Mouse (Mus musculus) brown adipose tissue, adult 24 weeks (tissue): Measurements from ENCODE around the gene Gm10663. TPM values are rescaled to one million over a fixed set of nuclear protein-coding genes. Genes with fewer than 3 reads are reported as not detected.
A peak's percentile ranks its signal among the peaks of the same experiment; 100 is the strongest.

ENCODE experiments used
- H3K27ac ChIP-seq: fragments of 200-500 bp; replicated peaks from 2 replicates; pipeline ENCODE4 v1.5.1; 2012; ENCODE audit warnings: low read depth, mild to moderate bottlenecking, low read length
- H3K4me1 ChIP-seq: fragments of 200-500 bp; 2 replicates; pipeline ENCODE4 v1.6.1; 2012; ENCODE audit warnings: low read length, mixed read lengths; ENCODE audit not compliant: control insufficient read depth, insufficient read depth, insufficient read length
- H3K4me3 ChIP-seq: fragments of 200-500 bp; 2 replicates; pipeline ENCODE4 v1.5.1; 2012; ENCODE audit warnings: low read depth, mild to moderate bottlenecking, low read length, moderate library complexity; ENCODE audit not compliant: insufficient read depth
- polyA plus RNA-seq: library from polyadenylated mRNA; stranded (reverse); fragments of >200 nt; gene quantifications from 2 replicates; pipeline ENCODE4 v1.2.4, GENCODE M21; 2012; ENCODE audit not compliant: missing spikeins, insufficient read depth, insufficient read length

Gm10663 gene
- polyA plus RNA-seq, 1 experiment, result not detected

DNA sequence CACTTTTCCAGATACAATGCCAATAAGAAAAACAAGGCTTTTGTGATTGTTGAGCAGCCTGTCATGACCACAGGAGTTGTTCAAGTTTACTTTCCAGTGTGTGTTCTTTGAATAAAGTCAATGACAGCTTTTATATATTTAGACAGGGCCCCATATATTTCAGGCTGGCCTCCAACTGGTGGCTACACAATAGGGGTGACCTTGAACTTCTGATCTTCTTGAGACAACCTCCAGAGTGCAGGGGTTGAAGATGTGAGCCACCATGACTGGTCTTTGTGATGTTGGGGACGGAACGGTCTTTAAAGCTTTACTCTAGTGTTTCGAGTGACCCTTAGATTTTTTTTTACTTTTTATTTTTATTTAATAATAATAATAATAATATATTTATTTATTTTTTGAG, 9.2 kb upstream of the Gm10663 start:
- no peak overlapping the region for H3K4me3 ChIP-seq
- H3K4me1 ChIP-seq, result no peaks in the 10 kb centered on the region
- H3K27ac ChIP-seq, result no peak overlapping the region

- H3K27ac ChIP-seq, result no peak overlapping the region
- H3K4me1 ChIP-seq, result no peaks in the 10 kb centered on the region
- H3K4me3 ChIP-seq, result no peak overlapping the region
These were observed 7.8 kb upstream of the Gm10663 start for GRCm38 (mm10) chr8:65067031-65067430.

DNA sequence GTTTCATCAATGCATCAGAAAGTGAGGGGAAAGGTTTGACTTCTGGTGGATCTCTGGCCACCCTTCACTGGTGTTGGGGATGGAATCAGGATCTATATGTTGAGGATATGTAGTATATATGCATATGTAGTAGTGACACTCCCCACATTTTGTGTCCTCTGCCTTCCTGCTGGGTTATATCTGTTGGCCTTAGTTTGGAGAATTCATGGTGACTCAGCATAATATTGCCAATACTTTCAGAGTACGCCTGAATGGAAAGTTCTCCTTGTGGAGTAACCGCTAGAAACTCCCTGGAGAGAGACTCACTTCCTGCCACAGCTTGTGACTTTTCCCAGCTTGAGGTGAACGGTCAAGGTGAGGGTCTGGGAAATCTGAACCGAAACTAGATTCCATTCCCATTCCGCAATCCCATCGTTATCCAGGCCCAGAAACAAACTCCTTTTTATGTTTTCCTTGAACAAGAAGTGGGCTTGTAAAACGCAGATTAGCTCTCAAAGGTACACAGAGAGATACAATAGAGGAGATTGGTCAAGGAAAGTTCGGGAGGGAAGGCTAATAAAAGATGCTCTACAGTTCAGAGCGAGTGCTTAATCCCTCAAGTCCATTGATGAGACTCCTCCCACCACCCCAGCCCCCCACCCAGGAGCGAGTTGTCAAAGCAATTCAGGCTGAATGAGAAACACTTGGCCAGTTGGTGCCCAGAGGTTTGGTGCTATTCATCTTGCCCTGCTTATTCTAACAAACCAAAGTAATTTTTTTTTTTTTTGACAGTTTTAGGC, 7.0 kb upstream of the Gm10663 start:
- peak overlapping the region; percentile 90 for H3K27ac ChIP-seq
- H3K4me3 ChIP-seq, result peak overlapping the region; percentile 34
- no peaks in the 10 kb centered on the region for H3K4me1 ChIP-seq

GRCm38 (mm10) chr8:65068473-65068819, 6.4 kb upstream of the Gm10663 start:
- H3K4me3 ChIP-seq, result no peak overlapping the region
- H3K4me1 ChIP-seq, result no peaks in the 10 kb centered on the region
- H3K27ac ChIP-seq, result no peak overlapping the region; the same call in 1 of the 2 replicates

DNA sequence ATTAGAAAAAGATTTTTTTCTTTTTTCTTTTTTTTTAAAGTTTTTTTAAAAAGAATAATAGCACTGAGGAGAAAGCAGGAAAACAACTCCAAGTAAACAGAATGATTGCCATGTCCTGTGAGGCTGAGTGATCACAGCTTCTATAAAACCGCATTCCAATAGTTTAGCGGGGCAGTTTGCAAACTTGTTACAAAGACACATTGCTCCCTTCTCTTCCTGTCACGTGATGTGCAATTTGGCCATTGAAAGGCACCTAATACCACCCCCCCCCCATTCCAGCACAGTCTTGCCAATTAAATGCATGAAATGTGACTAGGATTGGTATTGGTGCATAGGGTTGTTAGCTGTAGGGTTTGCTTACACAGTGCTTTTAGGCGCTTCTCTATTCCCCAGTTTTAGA, 3.8 kb upstream of the Gm10663 start:
- no peaks in the 10 kb centered on the region for H3K4me1 ChIP-seq
- H3K27ac ChIP-seq, result no peak overlapping the region
- no peak overlapping the region for H3K4me3 ChIP-seq

DNA sequence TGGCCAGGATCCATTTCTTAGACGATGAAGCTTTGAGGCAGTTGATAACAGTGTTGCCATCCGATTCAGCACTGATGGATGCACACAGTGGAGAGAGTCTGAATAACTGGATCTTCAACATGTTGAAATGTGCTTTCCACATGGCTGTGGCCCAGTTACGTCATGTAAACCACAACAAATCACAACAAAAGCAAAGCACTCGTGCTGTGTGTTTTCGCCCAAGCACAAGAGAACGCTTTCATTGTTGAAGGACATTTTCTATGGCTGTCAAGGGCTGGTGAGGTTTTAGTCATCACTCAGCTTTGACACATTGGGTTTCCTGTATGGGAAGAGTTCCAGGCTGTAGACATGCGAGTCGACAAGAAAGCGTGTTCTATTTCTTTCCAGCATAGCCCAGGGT, 5.9 kb downstream of the Gm10663 start:
- Histone ChIP-seq H3K4me1 (peaks cover 2% of the 10 kb centered on the region; the same call in 1 of the 2 replicates), H3K27ac (no peak overlapping the region), H3K4me3 (no peak overlapping the region)

GRCm38 (mm10) chr8:65085680-65086079, 10.8 kb downstream of the Gm10663 start:
- Histone ChIP-seq H3K4me1 (peaks cover 9% of the 10 kb centered on the region), H3K4me3 (no peak overlapping the region), H3K27ac (no peak overlapping the region)

- no peak overlapping the region for H3K4me3 ChIP-seq
- no peak overlapping the region for H3K27ac ChIP-seq
- peaks cover 9% of the 10 kb centered on the region for H3K4me1 ChIP-seq
These were observed 12.9 kb downstream of the Gm10663 start for GRCm38 (mm10) chr8:65087711-65088110.

- Histone ChIP-seq H3K27ac (no peak overlapping the region), H3K4me3 (no peak overlapping the region), H3K4me1 (peaks cover 9% of the 10 kb centered on the region)
These were observed 13.3 kb downstream of the Gm10663 start for GRCm38 (mm10) chr8:65088120-65088519.

GRCm38 (mm10) chr8:65089781-65090180, 14.9 kb downstream of the Gm10663 start:
- H3K4me1 ChIP-seq, result peaks cover 8% of the 10 kb centered on the region
- H3K27ac ChIP-seq, result no peak overlapping the region; the same call in 1 of the 2 replicates
- H3K4me3 ChIP-seq, result no peak overlapping the region

DNA sequence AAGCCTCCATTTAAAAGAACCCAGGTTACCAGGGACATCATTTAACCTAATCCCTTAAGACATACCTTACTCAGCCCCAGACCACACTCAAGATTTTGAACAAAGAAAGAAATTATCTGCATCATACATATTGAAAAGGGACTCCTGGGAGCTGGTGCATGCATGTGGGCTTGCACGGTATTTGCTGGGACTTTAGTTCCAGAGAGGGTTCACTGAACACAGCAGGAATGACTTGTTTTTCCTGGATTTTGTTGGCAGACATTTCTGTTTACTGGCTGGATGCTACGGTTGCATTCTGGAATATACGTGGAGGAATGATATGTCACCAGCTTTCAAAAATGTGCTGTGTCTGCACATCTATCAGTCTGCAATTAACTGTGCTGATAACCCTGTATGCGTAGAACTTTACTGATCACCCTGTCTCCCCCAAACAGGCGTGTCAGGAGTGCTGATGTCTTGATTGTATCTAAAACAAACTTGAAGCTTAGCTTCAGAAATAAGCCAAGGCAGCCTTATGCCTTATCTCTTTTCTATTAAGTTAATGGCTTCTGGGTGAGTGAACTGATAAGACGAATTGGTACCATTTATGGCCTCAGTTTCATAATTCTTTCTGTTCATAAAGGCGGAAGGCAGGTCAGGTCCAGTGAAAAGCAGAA, 23.1 kb downstream of the Gm10663 start:
- no peak overlapping the region for H3K4me3 ChIP-seq
- no peaks in the 10 kb centered on the region for H3K4me1 ChIP-seq
- no peak overlapping the region for H3K27ac ChIP-seq

DNA sequence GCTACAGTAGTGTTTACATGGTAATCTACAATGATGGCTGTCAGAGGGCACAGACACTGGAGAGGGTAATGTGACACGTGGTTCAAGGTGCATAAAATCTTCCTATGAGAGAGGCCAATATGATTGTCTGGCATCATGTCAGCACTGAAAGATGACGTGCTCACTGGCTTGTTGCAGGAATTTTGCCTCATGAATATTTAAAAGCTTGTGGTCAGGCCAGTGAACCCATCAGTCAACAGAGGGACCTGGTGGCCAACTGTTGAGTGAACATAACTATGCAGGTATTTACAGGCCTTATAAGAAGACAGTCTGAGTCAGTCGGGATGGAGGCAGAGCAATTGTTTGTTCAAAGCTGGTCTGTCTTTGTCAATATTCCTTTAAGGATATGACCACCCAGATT, 24.9 kb downstream of the Gm10663 start:
- Histone ChIP-seq H3K4me1 (no peaks in the 10 kb centered on the region), H3K27ac (no peak overlapping the region)

GRCm38 (mm10) chr8:65103632-65104031, 28.8 kb downstream of the Gm10663 start:
- no peak overlapping the region for H3K4me3 ChIP-seq
- no peaks in the 10 kb centered on the region for H3K4me1 ChIP-seq
- H3K27ac ChIP-seq, result no peak overlapping the region

More for the DNA sequence above, 24.9 kb downstream of the Gm10663 start:
- H3K4me3 ChIP-seq, result no peak overlapping the region

- H3K4me3 ChIP-seq, result no peak overlapping the region
- no peak overlapping the region for H3K27ac ChIP-seq
- no peaks in the 10 kb centered on the region for H3K4me1 ChIP-seq
These were observed 29.2 kb downstream of the Gm10663 start for GRCm38 (mm10) chr8:65104041-65104440.

GRCm38 (mm10) chr8:65107936-65108718, 33.3 kb downstream of the Gm10663 start:
- no peak overlapping the region for H3K27ac ChIP-seq
- H3K4me3 ChIP-seq, result no peak overlapping the region
- H3K4me1 ChIP-seq, result no peaks in the 10 kb centered on the region
